Mouse (Mus musculus) retina, postnatal 7 days (tissue): ENCODE data around the gene Grin2a.

Experiments
- DNase-seq: peaks from one replicate; pipeline ENCODE4 v3.0.0-alpha.2; 2012; ENCODE audit warnings: low read depth, low spot score

Gene Grin2a

DNA sequence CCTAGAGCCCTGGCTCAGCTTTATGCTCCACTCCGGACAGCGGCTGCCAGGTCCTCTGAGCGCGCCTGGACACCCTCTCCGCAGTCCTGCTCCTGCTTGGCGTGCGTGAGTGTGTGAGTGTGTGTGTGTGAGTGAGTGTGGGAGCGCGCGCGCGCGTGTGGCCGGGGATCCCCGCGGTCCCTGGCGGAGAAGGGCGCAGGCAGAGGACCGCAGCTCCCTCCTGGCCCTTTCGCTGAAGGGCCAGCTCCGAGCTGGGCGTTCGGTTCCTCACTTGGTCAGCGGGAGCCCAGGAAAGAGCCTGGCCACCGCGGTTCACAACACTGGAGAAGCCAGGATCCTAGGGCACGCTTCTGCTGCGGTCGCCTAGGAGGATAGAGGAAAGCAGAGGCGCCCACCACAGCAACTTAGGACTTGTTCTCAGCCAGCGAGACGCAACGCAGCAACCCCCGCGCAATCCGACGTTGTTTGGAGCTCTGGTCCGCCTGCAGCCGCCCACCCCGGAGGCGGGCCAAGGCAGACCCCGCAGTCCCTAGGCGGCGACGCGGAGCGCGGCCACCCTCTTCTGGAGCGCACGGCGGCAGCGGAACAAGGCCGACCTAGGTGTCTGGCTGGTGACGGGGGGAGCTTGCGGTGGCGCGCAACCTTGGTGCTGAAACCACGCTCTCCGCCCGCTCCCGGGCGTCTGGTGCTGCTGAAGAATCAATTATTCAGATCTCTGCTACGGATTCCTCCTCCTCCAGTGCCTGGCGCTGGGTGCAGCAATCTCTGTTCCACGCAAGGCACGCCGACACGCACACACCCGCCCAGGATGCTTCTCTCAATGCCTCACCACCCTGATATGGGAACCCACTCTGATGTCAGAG, at the start of gene Grin2a:
Gene Grin2a (minus strand): TSS at position 610 of the 863 bp plus-strand sequence.
- DNase-seq, result no peak

DNA sequence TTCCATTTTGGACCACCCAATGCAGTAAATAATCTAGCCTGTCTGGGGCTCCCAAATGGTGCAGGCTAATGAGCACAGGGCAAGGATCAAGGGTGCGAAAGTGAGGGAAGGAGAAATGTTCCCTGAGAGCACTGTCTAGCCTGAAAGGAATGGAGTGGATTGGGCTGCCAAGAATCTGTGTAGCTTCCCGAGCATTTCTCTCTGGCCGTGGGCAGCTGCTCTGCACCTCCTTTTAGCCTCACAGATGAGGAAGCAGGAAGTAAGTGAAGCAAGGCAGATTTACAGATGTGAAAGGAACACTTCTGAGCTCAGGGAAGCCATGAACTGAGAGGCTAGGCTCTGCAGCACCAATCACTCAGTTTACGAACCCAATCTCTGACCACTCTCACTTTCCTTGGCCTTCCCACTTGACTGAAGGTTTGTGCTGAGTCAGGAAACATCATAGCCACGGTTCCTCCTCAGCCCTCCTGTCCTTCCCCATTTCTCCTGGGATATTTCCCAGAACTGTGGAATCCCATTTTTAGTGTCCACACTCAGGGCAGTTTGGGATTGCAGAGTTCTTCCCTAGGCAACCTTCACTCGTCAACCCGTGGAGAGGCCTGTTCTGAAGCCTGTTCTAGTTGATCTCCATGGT, 40.3 kb upstream of the Grin2a start:
- no peak for DNase-seq

DNA sequence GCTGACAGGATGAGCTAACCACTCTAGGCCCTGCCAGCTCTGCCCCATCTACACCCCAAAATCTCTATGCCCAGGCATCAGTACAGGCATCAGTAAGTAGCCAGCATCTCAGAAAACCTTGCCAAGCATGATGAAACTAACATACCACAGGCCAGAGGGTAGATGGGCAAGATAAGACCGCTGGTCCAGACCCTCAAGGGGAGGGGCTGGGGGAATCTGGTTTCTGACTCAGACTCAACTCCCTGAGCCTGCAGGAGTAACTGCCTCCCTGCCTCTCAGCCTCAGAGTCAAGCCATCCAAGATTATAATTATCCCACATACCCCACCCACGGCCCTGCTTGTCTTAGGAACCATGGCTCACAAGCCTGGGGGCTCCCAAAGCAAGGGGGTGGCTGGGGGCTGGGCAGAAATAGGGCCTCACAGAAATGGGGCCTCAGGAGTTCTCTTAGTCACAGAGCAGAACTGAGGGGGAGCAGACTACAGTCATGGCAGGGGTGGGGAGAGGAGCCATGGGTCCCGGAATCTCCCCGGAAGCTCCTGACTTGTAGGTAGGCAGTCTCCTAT, 38.1 kb upstream of the Grin2a start:
- no peak for DNase-seq

DNA sequence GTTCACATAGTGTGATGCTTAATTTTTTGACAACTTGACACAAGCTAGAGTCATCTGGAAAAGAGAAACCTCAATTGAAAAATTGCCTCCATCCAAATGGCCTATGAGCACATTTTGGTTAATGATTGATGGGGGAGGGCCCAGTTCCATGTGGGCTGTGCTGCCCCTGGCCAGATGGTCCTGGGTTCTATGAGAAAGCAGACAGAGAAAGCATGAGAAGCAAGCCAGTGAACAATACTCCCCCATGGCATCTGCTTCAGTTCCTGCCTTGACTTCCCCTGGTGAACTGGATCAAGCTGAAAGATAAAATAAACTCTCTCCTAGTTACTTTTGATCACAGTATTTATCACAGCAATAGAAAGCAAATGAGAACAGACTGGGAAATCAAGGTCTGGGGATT, 36.5 kb upstream of the Grin2a start:
- no peak for DNase-seq

DNA sequence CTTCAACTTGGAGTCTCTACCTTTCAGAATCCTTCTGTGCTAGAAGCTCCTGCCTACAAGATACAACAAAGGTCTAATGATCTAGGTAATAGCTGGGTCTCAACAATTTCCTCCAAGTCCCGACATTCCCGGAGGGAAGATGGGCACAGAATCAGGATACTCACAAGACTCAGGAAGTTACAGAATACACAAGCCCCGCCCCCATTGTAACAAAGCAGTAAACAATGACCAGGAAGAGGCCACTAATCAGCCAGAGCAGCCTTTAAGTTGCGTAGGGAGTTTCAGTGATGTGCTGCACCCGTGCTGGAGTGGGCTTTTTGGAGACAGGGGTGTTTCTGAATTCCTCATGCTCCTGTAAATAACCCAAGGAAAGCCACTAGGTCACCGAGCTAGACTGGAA, 31.4 kb upstream of the Grin2a start:
- no peak for DNase-seq

DNA sequence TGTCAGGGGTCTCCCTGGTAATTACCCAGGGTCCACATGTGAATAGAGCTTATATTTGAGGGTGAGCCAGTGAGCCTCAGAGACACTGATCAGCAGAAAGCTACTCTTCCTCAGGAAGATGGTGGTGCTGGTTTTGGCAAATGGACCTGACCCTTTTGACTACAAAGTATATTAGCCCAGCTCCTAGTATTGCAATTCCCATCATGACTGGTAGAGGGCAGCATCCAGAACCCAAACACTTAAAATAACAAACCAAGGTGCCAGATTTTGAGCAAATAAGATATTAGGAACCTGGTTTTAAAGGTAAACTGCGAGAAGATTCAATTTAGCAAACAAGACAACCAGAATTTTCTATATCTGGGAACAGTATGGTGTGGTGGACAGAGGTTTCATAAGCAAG, 14.4 kb upstream of the Grin2a start:
- DNase-seq, result no peak

DNA sequence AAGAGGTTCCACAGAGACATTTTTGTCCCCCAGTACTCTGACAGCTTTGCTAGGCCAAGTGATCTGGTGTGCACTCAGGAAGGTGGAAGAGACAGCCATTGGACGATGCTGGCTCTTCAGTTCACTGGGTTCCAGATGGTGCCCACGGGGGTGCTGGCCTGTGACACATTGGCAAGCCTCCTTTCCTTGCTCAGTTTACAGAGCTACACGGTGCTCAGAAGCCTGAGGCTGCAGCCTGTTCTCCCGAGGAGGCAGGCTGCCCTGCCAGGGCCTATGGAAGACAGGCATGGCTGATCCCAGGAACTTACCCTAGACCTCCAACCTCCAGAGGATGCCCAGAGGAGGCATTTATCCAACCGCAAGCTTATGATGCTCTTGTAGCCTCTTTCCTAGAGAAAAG, 10.2 kb upstream of the Grin2a start:
- no peak for DNase-seq

DNA sequence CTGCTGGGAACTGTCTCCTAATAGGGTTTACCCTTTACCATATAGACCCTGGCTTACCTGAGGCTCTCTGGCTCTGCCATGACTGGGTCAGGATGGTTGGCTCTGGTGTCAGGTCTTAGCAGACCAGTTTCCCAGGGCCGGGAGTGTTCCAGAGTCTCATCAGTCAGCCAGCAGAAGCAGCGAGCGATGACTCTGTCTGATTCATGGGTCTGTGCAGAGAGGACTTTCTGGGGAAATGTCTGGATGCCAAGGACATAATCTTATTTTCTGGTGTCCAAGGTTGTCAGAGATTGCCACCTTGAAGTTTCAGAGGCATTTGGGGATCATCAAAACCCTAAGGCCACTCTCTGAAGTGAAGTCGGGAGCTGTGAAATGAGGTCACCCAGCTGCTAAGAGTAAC, 8.7 kb upstream of the Grin2a start:
- no peak for DNase-seq

DNA sequence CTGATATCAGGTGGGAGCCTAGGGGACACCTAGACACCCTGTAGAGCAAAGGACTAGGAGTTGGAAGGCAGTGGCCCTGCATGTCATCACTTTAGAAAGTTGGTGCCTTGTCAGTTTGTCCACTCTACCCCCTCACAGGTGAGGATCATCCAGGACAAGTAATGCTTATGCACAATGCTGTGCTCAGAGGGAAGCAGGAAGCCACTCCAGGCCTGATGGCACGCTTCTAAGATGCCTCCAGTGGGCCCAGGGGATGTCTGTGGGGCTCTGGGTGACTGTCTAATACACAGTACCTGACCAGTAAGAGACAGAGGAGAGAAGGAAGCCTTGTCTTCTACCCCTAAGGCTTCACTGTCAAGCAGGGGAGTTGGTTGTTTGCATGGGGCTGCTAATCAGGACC, 7.6 kb upstream of the Grin2a start:
- no peak for DNase-seq

DNA sequence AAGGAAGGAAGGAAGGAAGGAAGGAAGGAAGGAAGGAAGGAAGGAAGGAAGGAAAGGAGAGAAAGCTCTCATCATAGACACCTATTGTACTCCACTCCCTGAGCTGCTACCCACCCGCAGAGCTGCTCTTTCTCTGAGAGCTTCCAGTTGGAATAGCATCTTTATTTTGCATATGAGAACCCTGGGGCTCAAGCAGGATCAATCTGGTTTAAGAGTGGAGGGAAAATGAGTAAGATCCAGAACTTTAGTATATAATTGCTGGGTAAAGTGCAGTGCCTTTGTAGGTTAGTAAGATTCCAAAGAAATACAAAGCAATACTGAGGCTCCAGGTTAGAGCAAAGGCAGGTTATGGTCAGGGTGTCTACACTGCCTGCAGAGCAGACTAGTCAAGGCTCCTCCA, 6.2 kb upstream of the Grin2a start:
- no peak for DNase-seq

DNA sequence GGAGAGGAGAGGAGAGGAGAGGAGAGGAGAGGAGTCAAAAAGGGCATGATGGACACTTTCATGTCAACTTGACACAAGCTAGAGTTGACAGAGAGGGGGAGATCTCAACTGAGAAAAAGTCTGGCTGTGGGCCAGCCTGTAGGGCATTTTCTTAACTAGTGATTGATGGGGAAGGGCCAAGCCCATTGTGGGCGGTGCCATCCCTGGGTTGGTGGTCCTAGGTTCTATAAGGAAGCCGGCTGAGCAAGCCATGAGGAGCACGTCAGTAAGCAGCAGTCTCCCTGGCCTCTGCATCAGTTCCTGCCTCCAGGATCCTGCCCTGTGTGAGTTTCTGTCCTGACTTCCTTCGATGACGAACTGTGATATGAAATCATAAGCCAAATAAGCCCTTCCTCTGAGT, 4.6 kb upstream of the Grin2a start:
- DNase-seq, result no peak

DNA sequence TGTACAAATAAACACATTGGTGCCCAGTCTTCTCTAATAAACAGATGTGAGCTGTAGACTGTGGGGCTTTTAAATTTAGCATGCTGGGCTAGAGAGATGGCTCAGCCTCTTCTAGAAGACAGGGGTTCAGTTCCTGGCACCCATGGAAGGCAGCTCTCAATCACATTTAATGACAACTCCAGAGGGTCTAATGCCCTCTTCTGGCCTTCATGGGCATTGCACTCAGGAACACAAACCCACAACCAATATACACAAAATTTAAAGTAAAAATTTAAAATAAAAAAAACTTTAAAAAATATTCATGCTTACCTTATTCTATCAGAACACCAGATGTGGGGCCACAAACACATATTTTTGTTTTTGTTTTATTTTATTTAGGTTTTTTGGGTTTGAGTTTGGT, 2.6 kb upstream of the Grin2a start:
- DNase-seq, result no peak

DNA sequence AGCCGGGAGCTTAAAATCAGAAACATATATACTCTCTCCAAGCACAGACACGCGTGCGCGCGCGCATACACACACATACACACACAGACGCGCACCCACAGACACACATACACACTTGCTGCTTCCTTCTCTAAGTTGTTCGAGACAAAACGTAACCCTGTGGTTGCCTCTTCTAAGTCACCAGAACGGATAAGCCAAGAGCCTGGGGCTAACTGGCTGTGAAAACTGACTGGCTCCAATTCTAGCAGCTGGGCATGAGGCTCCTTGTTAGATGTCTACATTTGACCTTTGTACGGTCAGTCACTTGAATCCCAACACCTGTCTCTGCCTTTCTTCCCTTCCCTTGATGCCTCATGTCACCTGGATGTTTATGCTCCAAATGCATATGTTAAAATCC, 452 bp upstream of the Grin2a start:
- DNase-seq, result no peak

DNA sequence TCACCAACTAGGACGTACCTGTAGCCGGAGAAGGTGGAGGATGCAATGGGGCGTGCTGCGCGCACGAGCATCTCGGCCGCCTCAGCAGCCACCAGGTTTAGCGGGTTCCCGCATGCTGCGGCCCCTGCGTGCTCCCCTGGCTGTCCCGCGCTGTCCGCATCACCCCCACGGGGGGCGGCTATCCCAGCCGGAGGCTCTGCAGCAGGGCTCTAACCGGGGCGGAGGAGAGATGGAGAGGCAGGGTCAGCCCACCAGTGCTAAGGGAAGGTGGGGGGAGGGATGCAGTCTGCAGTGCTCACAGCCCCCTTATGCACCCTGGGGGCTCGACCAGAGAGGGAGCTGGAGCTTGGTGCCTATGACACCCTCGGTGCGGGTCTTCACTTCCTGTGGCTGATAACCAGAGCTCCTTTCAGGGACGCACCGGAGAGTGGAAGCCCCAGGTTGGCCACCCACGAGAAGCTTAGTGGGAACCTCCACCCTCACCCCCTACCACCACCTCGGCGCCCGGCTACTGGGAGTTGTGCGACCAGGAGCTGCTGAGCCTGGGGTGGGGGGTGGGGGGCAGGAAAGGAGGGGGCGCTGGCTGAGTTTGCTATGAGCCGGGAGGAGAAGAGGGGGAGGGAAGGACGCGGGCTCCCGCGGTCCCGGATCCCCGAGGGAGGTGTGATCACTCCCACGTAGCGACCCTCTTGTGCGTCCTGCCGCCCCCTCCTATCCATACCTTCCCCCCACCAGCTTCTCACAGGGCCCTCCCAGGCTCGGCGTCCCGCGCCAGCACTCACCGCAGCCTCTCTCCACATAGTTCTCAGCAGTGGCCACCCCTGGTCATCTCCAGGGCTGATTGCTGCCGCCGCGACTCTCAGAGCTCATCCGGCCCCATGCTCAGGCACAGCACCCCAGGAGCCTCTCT, 1.1 kb downstream of the Grin2a start:
- no peak for DNase-seq

DNA sequence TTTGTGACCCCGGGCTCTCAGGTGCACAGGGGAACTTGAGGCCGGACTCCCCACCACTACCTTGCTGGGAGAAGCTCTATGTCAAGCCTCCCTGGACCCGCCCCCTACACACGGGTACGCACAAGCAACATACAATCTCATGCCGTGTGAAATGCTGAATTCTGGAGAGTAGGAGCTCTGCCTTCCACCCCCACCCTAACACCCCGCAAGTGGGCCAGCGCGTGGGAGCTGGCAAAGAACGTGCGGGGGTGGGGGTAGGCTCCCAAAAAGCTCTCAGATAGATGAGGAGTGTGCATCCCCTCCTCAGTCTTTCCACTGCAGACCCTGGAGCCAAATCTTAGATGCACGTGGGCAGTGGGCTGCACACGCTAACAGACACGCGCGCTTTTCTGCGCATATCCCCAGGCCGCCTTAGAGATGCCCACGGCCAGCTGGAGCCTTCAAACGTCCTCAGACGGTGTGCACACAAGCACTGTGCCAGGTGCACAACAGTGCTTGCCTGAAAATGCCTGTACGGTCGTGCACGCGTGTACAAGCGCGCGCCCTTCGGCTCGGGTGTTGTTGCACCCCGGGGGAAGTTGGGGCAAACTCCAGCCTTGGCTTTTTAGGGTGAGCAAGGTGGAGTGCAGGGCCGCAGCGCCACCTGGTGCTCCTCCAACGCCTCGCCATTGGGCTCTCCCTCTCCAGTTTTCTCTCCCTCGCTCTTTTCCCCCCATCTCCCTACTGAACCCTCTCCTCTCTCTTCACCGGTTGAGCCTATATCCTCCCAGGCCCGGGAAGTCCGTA, 1.9 kb downstream of the Grin2a start:
- no peak for DNase-seq

DNA sequence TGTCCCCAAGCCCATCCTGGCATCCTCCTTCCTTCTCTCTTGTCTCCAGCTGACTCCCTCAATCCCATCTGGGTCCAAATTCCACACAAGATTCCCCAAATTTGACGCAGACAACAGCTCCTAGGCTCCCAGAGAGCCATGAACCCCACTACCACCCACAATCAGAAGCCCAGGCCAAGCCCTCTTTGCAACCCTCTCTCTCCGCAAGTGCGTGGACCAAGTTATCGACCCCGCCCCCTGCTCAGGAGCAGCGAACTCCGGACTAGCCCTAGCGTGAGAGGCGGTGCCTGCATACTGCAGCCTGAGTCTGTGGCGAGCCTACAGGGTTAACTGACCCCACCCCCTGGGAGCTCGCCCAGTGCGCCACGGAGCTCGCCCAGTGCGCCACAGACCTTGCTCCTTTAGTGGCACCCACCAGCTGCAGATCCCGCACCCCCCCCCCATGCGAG, 2.6 kb downstream of the Grin2a start:
- DNase-seq, result no peak

DNA sequence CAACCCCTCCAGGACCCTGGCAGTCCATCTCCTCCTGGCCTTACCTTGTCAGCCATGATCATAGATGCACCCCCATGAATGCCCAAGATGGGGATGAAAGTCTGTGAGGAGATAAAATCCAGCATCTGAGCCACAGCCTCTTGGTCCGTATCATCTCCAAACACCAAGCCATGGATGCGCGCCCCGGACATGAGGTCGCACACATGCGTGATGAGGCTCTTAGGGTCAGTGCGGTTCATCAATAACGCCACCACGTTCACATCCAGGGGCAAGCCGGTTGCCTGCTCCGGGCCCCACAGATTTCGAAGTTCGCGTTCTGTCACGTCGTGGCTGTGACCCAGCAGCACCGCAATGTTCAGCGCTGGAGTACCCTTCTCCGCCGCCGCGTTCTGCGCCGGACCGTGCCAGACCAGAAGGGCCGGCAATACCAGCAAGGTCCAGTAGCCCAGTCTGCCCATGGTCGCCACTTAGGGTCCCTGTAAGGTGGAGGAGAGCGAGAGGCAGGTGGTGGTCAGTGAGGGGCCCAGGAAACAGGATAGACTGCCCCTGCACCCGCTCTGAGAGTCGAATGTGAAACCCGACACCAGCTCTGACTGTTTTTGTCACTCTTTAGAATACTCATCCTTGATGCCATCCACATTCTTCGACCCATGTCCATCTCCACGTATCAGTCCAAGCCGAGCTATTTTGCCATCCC, 3.1 kb downstream of the Grin2a start:
- no peak for DNase-seq

DNA sequence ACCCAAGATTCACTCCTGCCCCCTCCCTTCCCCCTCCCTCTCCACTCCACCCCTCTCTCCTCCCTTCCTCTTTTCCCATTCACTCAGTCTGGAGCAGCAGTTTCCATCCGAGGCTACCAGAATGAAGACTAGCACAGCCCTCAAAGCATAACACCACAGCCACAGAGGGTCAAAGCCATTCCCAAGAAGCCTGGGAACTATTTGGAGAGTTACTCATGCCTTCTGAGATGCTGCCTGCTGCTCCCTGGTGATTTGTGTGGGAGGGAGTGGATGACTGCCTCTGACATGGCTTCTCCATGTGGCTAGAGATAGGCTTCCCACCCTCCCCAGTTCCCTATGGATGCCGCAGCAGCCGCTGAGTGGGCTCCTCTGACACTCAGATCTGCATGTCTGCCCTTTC, 10.3 kb downstream of the Grin2a start:
- DNase-seq, result no peak

DNA sequence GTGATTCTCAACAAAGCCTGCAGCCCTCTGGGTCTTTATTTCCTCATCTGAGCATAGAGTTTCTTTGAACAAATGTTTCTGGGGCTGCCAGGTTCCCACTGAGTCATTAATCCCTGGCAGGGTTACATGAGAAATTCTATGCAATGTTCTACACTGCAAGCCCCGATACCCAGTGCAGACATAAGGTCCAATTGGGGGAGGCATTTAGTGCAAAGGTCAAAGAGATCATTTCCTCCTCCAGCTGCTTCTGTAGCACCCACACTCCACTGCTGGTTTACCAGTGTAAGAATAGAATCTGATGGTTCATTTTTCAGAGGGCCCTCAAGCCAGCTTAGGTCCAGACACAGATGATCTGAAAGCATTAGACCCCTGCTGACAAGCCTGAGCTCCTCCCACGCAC, 14.7 kb downstream of the Grin2a start:
- DNase-seq, result no peak

DNA sequence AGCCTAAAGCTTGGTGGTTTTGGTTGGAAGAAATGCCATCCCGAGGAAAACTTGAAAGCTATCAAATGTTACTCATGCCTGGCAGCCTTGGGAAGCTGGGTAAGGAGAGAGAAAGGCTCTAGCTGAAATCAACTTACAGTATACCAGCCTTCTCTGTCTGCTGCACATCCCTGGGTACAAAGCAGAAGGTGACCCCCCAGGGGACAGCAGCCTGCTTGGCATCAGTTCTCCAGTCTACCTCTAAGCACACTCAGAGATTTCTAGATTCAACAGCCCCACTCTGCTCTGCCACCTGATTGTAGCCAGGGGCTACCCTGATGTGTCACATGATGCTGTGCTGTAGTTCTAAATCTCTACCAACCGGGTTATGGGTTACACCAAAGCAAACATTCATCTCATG, 17.2 kb downstream of the Grin2a start:
- no peak for DNase-seq

DNA sequence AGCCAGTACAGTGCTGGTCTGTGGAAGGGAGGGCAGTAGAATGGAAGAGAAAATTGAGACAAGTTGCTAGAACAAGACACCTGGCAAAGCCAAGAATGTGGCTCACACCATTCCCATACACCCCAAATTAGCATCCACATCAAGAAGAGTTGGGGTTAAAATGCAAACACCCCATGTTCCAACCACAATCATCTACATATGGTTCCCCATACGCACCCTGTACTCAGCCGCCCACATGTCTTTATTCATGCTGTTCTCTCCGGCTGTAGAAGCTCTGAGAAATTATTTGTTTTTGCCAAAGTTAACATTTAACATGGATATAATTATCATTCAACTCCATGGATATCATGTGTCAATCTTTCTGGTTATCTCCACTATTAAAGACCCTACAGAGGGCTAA, 22.7 kb downstream of the Grin2a start:
- DNase-seq, result no peak
